Mouse (Mus musculus) myocyte (in vitro differentiated cells): ENCODE measurements around the gene Soga1. TPM values are rescaled to one million over a fixed set of nuclear protein-coding genes. Genes with fewer than 3 reads are reported as not detected.
A peak's percentile ranks its signal among the peaks of the same experiment; 100 is the strongest.

Experiments
- H3K27me3 ChIP-seq: one replicate; pipeline ENCODE4 v1.6.1; 2011; ENCODE audit not compliant: control insufficient read depth, insufficient read depth, insufficient read length
- H3K36me3 ChIP-seq: one replicate; pipeline ENCODE4 v1.6.1; 2011; ENCODE audit not compliant: control insufficient read depth, insufficient read depth
- H3K4me2 ChIP-seq: one replicate; pipeline ENCODE4 v1.6.1; 2011; ENCODE audit warnings: low read depth, control low read depth
- H3K4me3 ChIP-seq: one replicate; pipeline ENCODE4 v1.5.1; 2011; ENCODE audit warnings: mild to moderate bottlenecking, control low read depth, moderate library complexity
- H3K79me2 ChIP-seq: one replicate; pipeline ENCODE4 v1.6.1; 2011; ENCODE audit not compliant: control insufficient read depth, insufficient read depth
- H3ac ChIP-seq: one replicate; pipeline ENCODE4 v1.6.1; 2011; ENCODE audit not compliant: control insufficient read depth, insufficient read length
- CEBPB ChIP-seq: IDR thresholded peaks from 2 replicates; pipeline ENCODE4 v1.6.1; 2011; ENCODE audit warnings: mild to moderate bottlenecking, moderate library complexity; ENCODE audit not compliant: poor library complexity, insufficient read depth, severe bottlenecking
- E2F4 ChIP-seq: IDR thresholded peaks from one replicate; pipeline ENCODE4 v1.6.1; 2011; ENCODE audit warnings: mild to moderate bottlenecking, control low read depth, moderate library complexity; ENCODE audit not compliant: insufficient read depth
- MAX ChIP-seq: IDR thresholded peaks from one replicate; pipeline ENCODE4 v1.6.1; 2011; ENCODE audit warnings: low read depth, mild to moderate bottlenecking, control low read depth
- MYOD1 ChIP-seq, 3 experiments: IDR thresholded peaks; one replicate each; pipeline ENCODE4 v1.6.1; 2011; ENCODE audit warnings: control low read depth in 2 of 3, low read depth in 2 of 3, mild to moderate bottlenecking in 2 of 3, moderate library complexity in 1 of 3; ENCODE audit not compliant: insufficient read length in 2 of 3, control insufficient read depth in 1 of 3
- MYOG ChIP-seq, 3 experiments: IDR thresholded peaks; one replicate each; pipeline ENCODE4 v1.6.1; 2011; ENCODE audit warnings: control low read depth in 2 of 3, low read depth in 2 of 3, mild to moderate bottlenecking in 2 of 3; ENCODE audit not compliant: insufficient read length in 2 of 3, control insufficient read depth in 1 of 3, insufficient read depth in 1 of 3
- POLR2A ChIP-seq: IDR thresholded peaks from one replicate; pipeline ENCODE4 v1.6.1; 2011; ENCODE audit warnings: low read depth, mild to moderate bottlenecking, control low read depth, moderate library complexity; ENCODE audit not compliant: insufficient read length
- POLR2AphosphoS2 ChIP-seq: IDR thresholded peaks from one replicate; pipeline ENCODE4 v1.6.1; 2011; ENCODE audit warnings: low read depth, control low read depth; ENCODE audit not compliant: insufficient read length
- REST ChIP-seq: IDR thresholded peaks from one replicate; pipeline ENCODE4 v1.6.1; 2011; ENCODE audit warnings: mild to moderate bottlenecking, control low read depth, moderate library complexity; ENCODE audit not compliant: insufficient read depth, insufficient read length
- SRF ChIP-seq: IDR thresholded peaks from one replicate; pipeline ENCODE4 v1.6.1; 2011; ENCODE audit warnings: low read depth; ENCODE audit not compliant: control insufficient read depth, insufficient read length
- TCF12 ChIP-seq: IDR thresholded peaks from one replicate; pipeline ENCODE4 v1.6.1; 2011; ENCODE audit warnings: mild to moderate bottlenecking, control low read depth; ENCODE audit not compliant: poor library complexity, insufficient read depth, severe bottlenecking
- TCF3 ChIP-seq: IDR thresholded peaks from one replicate; pipeline ENCODE4 v1.6.1; 2011; ENCODE audit warnings: low read depth, control low read depth; ENCODE audit not compliant: insufficient read length
- USF1 ChIP-seq: IDR thresholded peaks from one replicate; pipeline ENCODE4 v1.6.1; 2011; ENCODE audit warnings: low read depth, mild to moderate bottlenecking, control low read depth, moderate library complexity
- polyA plus RNA-seq: library from polyadenylated mRNA; unstranded; fragments of >200 nt; fragmentation: generic; extraction: Trizol; gene quantifications from one replicate; pipeline ENCODE4 v1.2.1, GENCODE M21; 2012; ENCODE audit warnings: missing spikeins

Soga1 gene
- polyA plus RNA-seq, 1 experiment = 11.9 TPM

- Histone ChIP-seq H3K27me3 (no peaks in the 10 kb centered on the region), H3K36me3 (no peaks in the 10 kb centered on the region), H3ac (no peak overlapping the region), H3K4me3 (no peak overlapping the region), H3K4me2 (peak overlapping the region; percentile 78), H3K79me2 (peaks cover 84% of the 10 kb centered on the region)
- TF ChIP-seq MYOG (IDR thresholded peaks at IDR 0.05; ENCODE audit: control insufficient read depth in 1 of 3, insufficient read depth in 1 of 3, insufficient read length in 2 of 3, low read depth in 2 of 3) (peak in 1 of 3 experiments; percentile 27), CEBPB (no peak), MYOD1 (IDR thresholded peaks at IDR 0.05; ENCODE audit: control insufficient read depth in 1 of 3, insufficient read length in 2 of 3, low read depth in 2 of 3) (peak in 1 of 3 experiments; percentile 37)
Measured at GRCm38 (mm10) chr2:157071556-157071955, 7.5 kb downstream of the Soga1 start.

- Histone ChIP-seq H3K27me3 (no peaks in the 10 kb centered on the region), H3K36me3 (no peaks in the 10 kb centered on the region), H3ac (no peak overlapping the region), H3K4me2 (peak overlapping the region; percentile 78), H3K79me2 (peaks cover 81% of the 10 kb centered on the region), H3K4me3 (no peak overlapping the region)
- TF ChIP-seq REST (no peak), POLR2A (no peak), TCF3 (no peak), MYOG (IDR thresholded peaks at IDR 0.05; ENCODE audit: control insufficient read depth in 1 of 3, insufficient read depth in 1 of 3, insufficient read length in 2 of 3, low read depth in 2 of 3) (no peak), CEBPB (no peak), POLR2AphosphoS2 (no peak), MYOD1 (IDR thresholded peaks at IDR 0.05; ENCODE audit: control insufficient read depth in 1 of 3, insufficient read length in 2 of 3, low read depth in 2 of 3) (no peak), MAX (no peak), TCF12 (no peak), SRF (no peak), E2F4 (no peak), USF1 (no peak)
Measured at GRCm38 (mm10) chr2:157070365-157070764, 8.7 kb downstream of the Soga1 start.

GRCm38 (mm10) chr2:157069755-157070315 is 9.2 kb downstream of the Soga1 start:
- H3ac ChIP-seq = no peak overlapping the region
- no peaks in the 10 kb centered on the region for H3K36me3 ChIP-seq
- H3K79me2 ChIP-seq = peaks cover 81% of the 10 kb centered on the region
- TF ChIP-seq CEBPB (no peak), TCF12 (no peak), TCF3 (no peak), E2F4 (no peak), MYOG (IDR thresholded peaks at IDR 0.05; ENCODE audit: control insufficient read depth in 1 of 3, insufficient read depth in 1 of 3, insufficient read length in 2 of 3, low read depth in 2 of 3) (peak in 2 of 3 experiments; percentile 27 to 34), MYOD1 (IDR thresholded peaks at IDR 0.05; ENCODE audit: control insufficient read depth in 1 of 3, insufficient read length in 2 of 3, low read depth in 2 of 3) (peak in 2 of 3 experiments; percentile 31 to 49), USF1 (no peak), MAX (no peak), POLR2A (peak; percentile 22), REST (no peak), SRF (no peak), POLR2AphosphoS2 (no peak)
- no peaks in the 10 kb centered on the region for H3K27me3 ChIP-seq
- no peak overlapping the region for H3K4me3 ChIP-seq
- peak overlapping the region; percentile 78 for H3K4me2 ChIP-seq

GRCm38 (mm10) chr2:157069355-157069735 is 9.7 kb downstream of the Soga1 start:
- TF ChIP-seq MAX (no peak), REST (no peak), CEBPB (no peak), USF1 (no peak), MYOG (IDR thresholded peaks at IDR 0.05; ENCODE audit: control insufficient read depth in 1 of 3, insufficient read depth in 1 of 3, insufficient read length in 2 of 3, low read depth in 2 of 3) (peak; percentile 72 to 97 (median 77)), SRF (no peak), MYOD1 (IDR thresholded peaks at IDR 0.05; ENCODE audit: control insufficient read depth in 1 of 3, insufficient read length in 2 of 3, low read depth in 2 of 3) (peak; percentile 77 to 93 (median 82)), POLR2A (no peak), E2F4 (no peak), TCF3 (peak; percentile 70), TCF12 (peak; percentile 47), POLR2AphosphoS2 (no peak)
- H3K36me3 ChIP-seq = no peaks in the 10 kb centered on the region
- peak overlapping the region; percentile 78 for H3K4me2 ChIP-seq
- H3K4me3 ChIP-seq = no peak overlapping the region
- H3ac ChIP-seq = no peak overlapping the region
- no peaks in the 10 kb centered on the region for H3K27me3 ChIP-seq
- H3K79me2 ChIP-seq = peaks cover 81% of the 10 kb centered on the region

GRCm38 (mm10) chr2:157068701-157069354 is 10.2 kb downstream of the Soga1 start:
- Histone ChIP-seq H3ac (no peak overlapping the region), H3K36me3 (no peaks in the 10 kb centered on the region), H3K4me3 (no peak overlapping the region), H3K4me2 (peak overlapping the region; percentile 78), H3K79me2 (peaks cover 81% of the 10 kb centered on the region), H3K27me3 (no peaks in the 10 kb centered on the region)
- TF ChIP-seq MYOG (IDR thresholded peaks at IDR 0.05; ENCODE audit: control insufficient read depth in 1 of 3, insufficient read depth in 1 of 3, insufficient read length in 2 of 3, low read depth in 2 of 3) = peak; percentile 23 to 40 (median 37)
- no peak for TF ChIP-seq POLR2AphosphoS2
- no peak for TF ChIP-seq TCF3
- TF ChIP-seq MYOD1 (IDR thresholded peaks at IDR 0.05; ENCODE audit: control insufficient read depth in 1 of 3, insufficient read length in 2 of 3, low read depth in 2 of 3) = peak in 2 of 3 experiments; percentile 69 to 75
- no peak for TF ChIP-seq REST
- no peak for TF ChIP-seq E2F4
- no peak for TF ChIP-seq SRF
